ENCODE assay signal across 13 mouse cellular contexts in the genomic region with DNA sequence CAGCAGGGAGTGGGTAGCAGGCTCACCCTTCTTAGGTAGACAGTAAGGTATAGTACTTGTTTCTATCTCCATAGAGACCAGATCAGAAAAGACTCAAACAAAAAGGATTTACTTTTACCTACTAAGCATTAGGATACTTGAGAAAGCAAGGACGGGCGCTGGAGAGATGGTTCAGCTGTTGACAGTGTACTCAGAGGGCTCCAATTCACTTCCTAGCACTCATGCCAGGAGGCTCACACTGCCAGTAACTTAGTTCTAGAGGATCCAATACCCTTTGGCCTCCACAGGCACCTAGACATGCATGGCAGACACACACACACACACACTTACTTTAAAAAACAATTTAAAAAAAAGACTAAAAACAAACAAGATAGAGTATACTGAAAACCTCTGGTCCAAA.
"Had no signal": no experiment of that assay in that cellular context is flagged by ENCODE, and none has a peak within 500 bp of the region (broad histone marks: within the 10 kb centered on the region; RNA-seq: fewer than 3 reads in every experiment).

No protein-coding gene starts in this region.

- H3K9ac ChIP-seq: limb, embryonic 15.5 days; liver, embryonic 14.5 days; midbrain, embryonic 15.5 days; neural tube, embryonic 12.5 days had no signal

- DNase-seq: kidney, adult 2 months; kidney, postnatal 25 days; layer of hippocampus, adult 9-11 months; layer of hippocampus, postnatal 36 days; thymus, postnatal 4 days had no signal

- H3K27me3 ChIP-seq: limb, embryonic 15.5 days; megakaryocyte, embryonic 14.5 days; midbrain, embryonic 15.5 days; neural tube, embryonic 12.5 days had no signal

- H3K27ac ChIP-seq: limb, embryonic 15.5 days; liver, embryonic 14.5 days; macrophage; midbrain, embryonic 15.5 days; neural tube, embryonic 12.5 days; stomach, postnatal 0 days had no signal

- H3K36me3 ChIP-seq: limb, embryonic 15.5 days; midbrain, embryonic 15.5 days; neural tube, embryonic 12.5 days had no signal

- H3K4me1 ChIP-seq: limb, embryonic 15.5 days; megakaryocyte, embryonic 14.5 days; midbrain, embryonic 15.5 days; neural tube, embryonic 12.5 days had no signal

- ATAC-seq: midbrain, embryonic 15.5 days had no signal

- H3K9me3 ChIP-seq: limb, embryonic 15.5 days; midbrain, embryonic 15.5 days; neural tube, embryonic 12.5 days had no signal

- H3K4me3 ChIP-seq: limb, embryonic 15.5 days; megakaryocyte, embryonic 14.5 days; midbrain, embryonic 15.5 days; neural tube, embryonic 12.5 days had no signal

- H3K4me2 ChIP-seq: limb, embryonic 15.5 days; midbrain, embryonic 11.5 days; midbrain, embryonic 15.5 days; neural tube, embryonic 12.5 days had no signal
